Mouse (Mus musculus) intestine, postnatal 0 days (tissue): ENCODE data around the gene Ddx41. TPM values are rescaled to one million over a fixed set of nuclear protein-coding genes. Genes with fewer than 3 reads are reported as not detected.

Experiments used
- ATAC-seq: fragments of 200-750 bp; cut with Nextera tagmentation; 2 replicates; pipeline ENCODE4 v1.8.0; 2017; ENCODE audit warnings: mild to moderate bottlenecking, moderate TSS enrichment, moderate library complexity
- H3K27ac ChIP-seq: fragments of 300-500 bp; sonication (generic); 2 replicates; pipeline ENCODE4 v1.5.1; 2014; ENCODE audit warnings: mild to moderate bottlenecking, low read depth, low read length, moderate library complexity
- H3K27me3 ChIP-seq: fragments of 300-500 bp; sonication (generic); replicated peaks from 2 replicates; pipeline ENCODE4 v1.6.1; 2014; ENCODE audit warnings: low read length, mixed read lengths; ENCODE audit not compliant: control insufficient read depth, insufficient read depth
- H3K36me3 ChIP-seq: fragments of 300-500 bp; sonication (generic); 2 replicates; pipeline ENCODE4 v1.6.1; 2014; ENCODE audit warnings: mild to moderate bottlenecking, moderate library complexity; ENCODE audit not compliant: control insufficient read depth, insufficient read depth
- H3K4me1 ChIP-seq: fragments of 300-500 bp; sonication (generic); replicated peaks from 2 replicates; pipeline ENCODE4 v1.6.1; 2014; ENCODE audit warnings: antibody characterized with exemption, low read length, mixed read lengths; ENCODE audit not compliant: control insufficient read depth, insufficient read depth
- H3K4me2 ChIP-seq: fragments of 300-500 bp; sonication (generic); replicated peaks from 2 replicates; pipeline ENCODE4 v1.6.1; 2014; ENCODE audit warnings: low read depth, mild to moderate bottlenecking, moderate library complexity
- H3K4me3 ChIP-seq: fragments of 300-500 bp; sonication (generic); 2 replicates; pipeline ENCODE4 v1.5.1; 2014; ENCODE audit warnings: low read depth, low read length
- H3K9ac ChIP-seq: fragments of 300-500 bp; sonication (generic); 2 replicates; pipeline ENCODE4 v1.6.1; 2014; ENCODE audit warnings: mild to moderate bottlenecking, low read depth, low read length
- H3K9me3 ChIP-seq: fragments of 300-500 bp; sonication (generic); 2 replicates; pipeline ENCODE4 v1.6.1; 2016; ENCODE audit warnings: mixed run types; ENCODE audit not compliant: control insufficient read depth
- CTCF ChIP-seq: sonication (generic); IDR thresholded peaks from 2 replicates; pipeline ENCODE4 v1.5.1; 2016; ENCODE audit warnings: low read depth, mild to moderate bottlenecking, control low read depth, antibody characterized with exemption, moderate library complexity
- WGBS: fragments of 180-500 bp; shearing (Covaris S2); extraction: QIAGEN DNeasy Blood & Tissue Kit; methylation state at CpG from one replicate; pipeline ENCODE4 v1.1.7; 2014; 5-methylcytosine and 5-hydroxymethylcytosine counted together
- polyA plus RNA-seq: library from polyadenylated mRNA; unstranded; fragments of >200 nt; fragmentation: Nextera tagmentation; extraction: Ambion mirVana; gene quantifications from 2 replicates; pipeline ENCODE4 v1.2.1, GENCODE M21; 2015

Gene Ddx41
- polyA plus RNA-seq, 1 experiment from 2014 or later: 23.2 TPM

GRCm38 (mm10) chr13:55506697-55507096, 29.8 kb downstream of the Ddx41 start:
- H3K36me3 ChIP-seq: peaks cover 78% of the 10 kb centered on the region
- no peak for TF ChIP-seq CTCF
- H3K4me2 ChIP-seq: no peak overlapping the region
- no peak overlapping the region for H3K4me3 ChIP-seq
- peaks cover 7% of the 10 kb centered on the region for H3K4me1 ChIP-seq
- no peak overlapping the region for H3K27ac ChIP-seq
- 91% methylated on average over 10 of the region's 10 CpGs for WGBS
- no peaks in the 10 kb centered on the region for H3K9me3 ChIP-seq
- no peak overlapping the region for H3K9ac ChIP-seq
- H3K27me3 ChIP-seq: no peaks in the 10 kb centered on the region
- ATAC-seq: no peak

DNA sequence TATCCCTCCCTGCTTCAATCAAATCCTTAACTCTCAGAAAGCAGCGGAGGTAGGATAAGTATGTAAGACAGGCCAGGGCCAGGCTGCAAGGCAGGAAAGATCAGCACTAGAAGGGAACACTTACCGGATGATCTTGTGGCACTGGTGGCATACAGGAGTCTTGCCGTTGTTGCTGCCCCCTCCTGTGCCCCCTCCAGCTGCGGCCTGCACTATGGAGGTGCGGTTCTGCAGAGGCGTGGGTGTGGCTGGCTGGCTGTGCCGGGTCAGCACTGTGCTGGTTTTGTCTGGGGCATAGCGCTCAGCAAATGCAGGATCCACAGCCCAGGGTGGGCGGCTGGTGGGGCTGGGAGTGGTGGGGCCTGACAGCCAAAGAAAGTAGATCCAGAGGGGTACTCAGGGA, 30.6 kb downstream of the Ddx41 start:
- Histone ChIP-seq H3K9me3 (no peaks in the 10 kb centered on the region), H3K27ac (no peak overlapping the region), H3K27me3 (no peaks in the 10 kb centered on the region), H3K36me3 (peaks cover 84% of the 10 kb centered on the region), H3K4me2 (no peak overlapping the region), H3K4me1 (no peaks in the 10 kb centered on the region; the same call in 1 of the 2 replicates), H3K4me3 (no peak overlapping the region), H3K9ac (no peak overlapping the region)
- no peak for TF ChIP-seq CTCF
- no peak for ATAC-seq
- WGBS: 84% methylated on average over 9 of the region's 9 CpGs

DNA sequence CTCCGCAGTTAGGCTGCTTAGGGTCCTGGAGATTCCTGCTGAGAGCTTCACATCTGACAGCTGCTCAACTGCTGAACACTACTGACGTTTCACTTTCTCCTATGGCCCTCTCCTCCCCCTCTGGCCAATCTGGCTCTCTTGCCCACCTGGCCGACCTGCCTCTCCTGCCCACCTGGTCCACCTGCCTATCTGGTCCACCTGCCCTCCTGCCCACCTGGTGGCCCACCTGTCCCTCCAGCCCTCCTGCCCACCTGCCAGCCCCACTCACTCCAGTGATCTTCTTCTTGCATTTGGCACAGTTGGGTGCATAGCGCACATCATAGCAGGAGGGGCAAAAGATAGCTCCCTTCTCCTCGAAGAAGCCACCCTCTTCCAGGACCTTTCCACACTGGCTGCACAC, 32.1 kb downstream of the Ddx41 start:
- WGBS: 88% methylated on average over 5 of the region's 5 CpGs
- no peak for TF ChIP-seq CTCF

DNA sequence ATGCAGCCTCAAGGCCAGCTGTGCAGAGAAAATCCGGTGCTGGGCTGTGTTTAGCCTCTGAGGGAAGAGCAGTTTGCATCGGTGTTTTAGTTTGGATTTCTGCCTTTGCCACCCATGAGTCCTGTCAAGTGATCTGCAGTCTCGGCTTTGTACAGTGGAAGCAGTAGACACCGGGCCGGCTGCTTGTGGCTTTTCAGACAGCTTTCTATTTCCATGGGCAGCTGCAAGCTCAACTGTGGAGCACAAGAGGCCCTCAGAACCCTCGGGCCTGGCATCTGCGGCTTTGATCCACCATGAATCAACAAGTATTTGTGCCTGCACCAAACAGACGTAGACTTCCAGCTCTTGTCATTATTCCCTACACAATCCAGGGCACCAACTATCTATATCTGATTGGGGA, 34.1 kb downstream of the Ddx41 start:
- Histone ChIP-seq H3K9ac (no peak overlapping the region), H3K27ac (no peak overlapping the region), H3K4me1 (no peaks in the 10 kb centered on the region), H3K4me3 (no peak overlapping the region), H3K9me3 (no peaks in the 10 kb centered on the region), H3K27me3 (no peaks in the 10 kb centered on the region), H3K36me3 (peaks cover 80% of the 10 kb centered on the region), H3K4me2 (no peak overlapping the region)
- no peak for TF ChIP-seq CTCF
- no peak for ATAC-seq
- 88% methylated on average over 8 of the region's 8 CpGs for WGBS

More for the DNA sequence above, 32.1 kb downstream of the Ddx41 start:
- ATAC-seq: no peak
- H3K4me2 ChIP-seq: no peak overlapping the region
- H3K9me3 ChIP-seq: no peaks in the 10 kb centered on the region
- no peaks in the 10 kb centered on the region for H3K27me3 ChIP-seq
- no peak overlapping the region for H3K27ac ChIP-seq
- no peaks in the 10 kb centered on the region for H3K4me1 ChIP-seq
- peaks cover 89% of the 10 kb centered on the region for H3K36me3 ChIP-seq
- H3K9ac ChIP-seq: no peak overlapping the region
- no peak overlapping the region for H3K4me3 ChIP-seq

DNA sequence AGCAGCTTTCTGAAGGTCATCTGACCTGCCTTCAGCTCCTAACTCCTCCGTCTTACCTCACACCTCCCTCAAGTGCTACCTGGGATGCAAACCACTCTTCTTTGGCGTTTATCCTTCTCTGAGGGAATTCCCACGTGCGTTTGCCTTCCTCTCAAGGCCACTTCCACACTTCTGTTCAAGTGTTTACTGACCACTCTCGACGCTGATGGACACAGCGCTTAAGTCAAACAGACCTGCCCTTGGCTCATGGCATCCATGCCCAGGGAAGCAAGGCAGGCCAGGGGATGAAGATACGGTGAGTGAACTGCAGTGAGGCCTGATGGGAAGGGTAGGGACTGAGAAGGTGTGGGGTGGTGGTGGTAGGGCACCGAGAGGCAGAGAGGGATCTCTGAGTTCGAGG, 35.9 kb downstream of the Ddx41 start:
- TF ChIP-seq CTCF: no peak
- H3K9me3 ChIP-seq: no peaks in the 10 kb centered on the region
- no peak for ATAC-seq
- H3K9ac ChIP-seq: no peak overlapping the region
- no peak overlapping the region for H3K4me3 ChIP-seq
- H3K4me2 ChIP-seq: no peak overlapping the region
- no peaks in the 10 kb centered on the region for H3K4me1 ChIP-seq
- peaks cover 62% of the 10 kb centered on the region for H3K36me3 ChIP-seq
- H3K27me3 ChIP-seq: no peaks in the 10 kb centered on the region
- WGBS: 62% methylated on average over 10 of the region's 10 CpGs
- no peak overlapping the region for H3K27ac ChIP-seq

DNA sequence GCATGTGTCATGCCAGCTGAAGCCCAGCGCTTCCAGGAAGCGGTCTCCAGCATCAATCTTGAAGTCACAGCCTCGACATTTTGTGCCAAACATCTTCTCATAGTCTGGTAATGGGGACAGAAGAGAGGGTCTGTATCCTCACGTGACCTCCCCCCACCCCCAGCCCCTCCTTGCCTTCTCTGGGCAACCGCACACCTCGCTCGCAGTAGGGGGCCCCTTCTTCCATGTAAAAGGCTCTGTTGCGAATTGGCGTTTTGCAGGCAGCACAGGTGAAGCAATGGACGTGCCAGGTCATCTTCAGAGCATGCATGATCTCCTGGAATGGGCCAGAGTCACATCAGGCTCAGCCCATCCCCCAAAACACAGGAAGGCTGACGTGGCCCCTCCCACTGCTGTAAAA, 37.6 kb downstream of the Ddx41 start:
- peaks cover 47% of the 10 kb centered on the region for H3K36me3 ChIP-seq
- H3K4me1 ChIP-seq: no peaks in the 10 kb centered on the region
- no peak overlapping the region for H3K4me3 ChIP-seq
- H3K9ac ChIP-seq: no peak overlapping the region
- no peak overlapping the region for H3K27ac ChIP-seq
- no peak for ATAC-seq
- H3K27me3 ChIP-seq: no peaks in the 10 kb centered on the region
- no peaks in the 10 kb centered on the region for H3K9me3 ChIP-seq
- H3K4me2 ChIP-seq: no peak overlapping the region
- TF ChIP-seq CTCF: no peak
- WGBS: 59% methylated on average over 11 of the region's 11 CpGs

DNA sequence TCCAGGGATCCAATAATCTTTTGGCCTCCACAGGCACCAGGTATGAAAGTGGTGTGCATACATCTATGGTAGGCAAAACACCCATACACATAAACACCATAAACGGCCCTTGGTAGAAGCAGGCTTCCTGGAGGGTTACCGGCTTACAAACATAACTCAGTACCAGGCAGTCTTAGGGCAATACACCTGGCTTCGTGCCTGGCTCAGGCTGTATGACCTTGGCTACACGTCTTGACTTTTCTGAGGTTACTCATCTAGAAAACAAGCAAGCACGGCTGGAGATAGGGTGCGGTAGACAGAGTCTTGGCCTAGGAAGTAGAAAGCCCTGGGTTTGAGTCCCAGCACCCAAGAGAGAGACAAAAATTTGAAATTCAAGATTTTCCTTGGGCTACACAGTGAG, 39.8 kb downstream of the Ddx41 start:
- TF ChIP-seq CTCF: no peak
- ATAC-seq: no peak
- Histone ChIP-seq H3K27ac (no peak overlapping the region), H3K27me3 (no peaks in the 10 kb centered on the region), H3K9ac (no peak overlapping the region), H3K4me3 (no peak overlapping the region), H3K36me3 (peaks cover 30% of the 10 kb centered on the region), H3K9me3 (no peaks in the 10 kb centered on the region), H3K4me2 (no peak overlapping the region), H3K4me1 (no peaks in the 10 kb centered on the region)
- WGBS: 77% methylated on average over 6 of the region's 6 CpGs
